Mouse (Mus musculus) heart, embryonic 10.5 days (tissue): ENCODE data around the gene Fgl2. TPM values are rescaled to one million over a fixed set of nuclear protein-coding genes. Genes with fewer than 3 reads are reported as not detected.

Experiments used
- DNase-seq: peaks from one replicate; pipeline ENCODE4 v3.0.0-alpha.2; 2017; ENCODE audit warnings: low spot score
- H3K27ac ChIP-seq: fragments of 300-500 bp; sonication (generic); 2 replicates; pipeline ENCODE4 v1.5.1; 2016; ENCODE audit warnings: mild to moderate bottlenecking
- H3K27me3 ChIP-seq: fragments of 300-500 bp; sonication (generic); 2 replicates; pipeline ENCODE4 v1.6.1; 2016; ENCODE audit warnings: mild to moderate bottlenecking; ENCODE audit not compliant: poor library complexity, insufficient read depth, severe bottlenecking
- H3K36me3 ChIP-seq: fragments of 300-500 bp; sonication (generic); 2 replicates; pipeline ENCODE4 v1.6.1; 2016; ENCODE audit warnings: mild to moderate bottlenecking, moderate library complexity
- H3K4me1 ChIP-seq: fragments of 300-500 bp; sonication (generic); 2 replicates; pipeline ENCODE4 v1.6.1; 2016; ENCODE audit warnings: mild to moderate bottlenecking
- H3K4me3 ChIP-seq: fragments of 300-500 bp; sonication (generic); 2 replicates; pipeline ENCODE4 v1.5.1; 2016; ENCODE audit warnings: mild to moderate bottlenecking, moderate library complexity
- H3K9me3 ChIP-seq: fragments of 300-500 bp; sonication (generic); 2 replicates; pipeline ENCODE4 v1.6.1; 2016; ENCODE audit warnings: mild to moderate bottlenecking, moderate library complexity
- WGBS: fragments of 180-500 bp; shearing (Covaris S2); methylation state at CpG from one replicate; pipeline ENCODE4 v1.1.7; 2016; 5-methylcytosine and 5-hydroxymethylcytosine counted together
- polyA plus RNA-seq: library from polyadenylated mRNA; unstranded; fragments of >200 nt; fragmentation: Nextera tagmentation; extraction: Ambion mirVana; gene quantifications from 2 replicates; pipeline ENCODE4 v1.2.1, GENCODE M21; 2016

The Fgl2 gene
- polyA plus RNA-seq, 1 experiment from 2014 or later, result 14.0 TPM

DNA sequence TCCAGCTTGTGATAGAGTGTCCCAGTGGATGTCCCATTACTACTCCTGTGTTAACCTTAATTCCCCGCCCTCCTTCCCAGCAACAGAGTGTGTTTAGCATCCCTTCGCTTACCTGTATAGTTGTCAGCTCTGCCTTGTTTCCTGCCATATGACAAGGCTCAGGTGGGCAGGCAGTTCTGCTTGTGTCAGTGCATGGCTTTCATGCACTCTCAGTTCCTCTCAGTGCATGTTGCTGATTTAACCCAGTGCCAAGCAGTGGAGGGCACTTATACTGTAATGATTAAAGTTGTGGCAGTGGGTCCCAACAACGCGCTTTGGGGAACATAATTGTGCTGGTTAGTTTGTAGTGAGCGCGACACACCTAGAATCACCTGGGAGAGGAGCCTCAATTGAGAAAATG is 54.2 kb downstream of the Fgl2 start:
- Histone ChIP-seq H3K27ac (no peak overlapping the region), H3K4me1 (peaks cover 19% of the 10 kb centered on the region), H3K4me3 (no peak overlapping the region), H3K36me3 (no peaks in the 10 kb centered on the region), H3K9me3 (no peaks in the 10 kb centered on the region), H3K27me3 (no peaks in the 10 kb centered on the region)
- WGBS, result 92% methylated on average over 6 of the region's 6 CpGs
- no peak for DNase-seq

Other genes with a start within 250 kb of the Fgl2 start
- 0.73 and 0.78 TPM in 2 replicates for gene Gsap, start 186.4 kb upstream of the Fgl2 start, polyA plus RNA-seq
- 1.3 and 2.2 TPM in 2 replicates for gene Ccdc146, start 52.0 kb downstream of the Fgl2 start, polyA plus RNA-seq
- 8.6 and 10.3 TPM in 2 replicates for gene Fam185a, start 52.3 kb downstream of the Fgl2 start, polyA plus RNA-seq
- 3.0 and 9.9 TPM in 2 replicates for gene Lrrc17, start 170.9 kb downstream of the Fgl2 start, polyA plus RNA-seq